Mouse (Mus musculus) neural tube, embryonic 13.5 days (tissue): ENCODE data around the gene Sinhcaf. TPM values are rescaled to one million over a fixed set of nuclear protein-coding genes. Genes with fewer than 3 reads are reported as not detected.

Experiments
- ATAC-seq: fragments of 200-750 bp; cut with Nextera tagmentation; 2 replicates; pipeline ENCODE4 v1.8.0; 2017; ENCODE audit warnings: low read depth, mild to moderate bottlenecking, moderate TSS enrichment, moderate library complexity
- H3K27ac ChIP-seq: fragments of 300-500 bp; sonication (generic); replicated peaks from 2 replicates; pipeline ENCODE4 v1.5.1; 2015; ENCODE audit warnings: moderate library complexity, mild to moderate bottlenecking, inconsistent platforms
- H3K27me3 ChIP-seq: fragments of 300-500 bp; sonication (generic); 2 replicates; pipeline ENCODE4 v1.6.1; 2015; ENCODE audit warnings: mild to moderate bottlenecking, inconsistent platforms
- H3K36me3 ChIP-seq: fragments of 300-500 bp; sonication (generic); 2 replicates; pipeline ENCODE4 v1.6.1; 2015; ENCODE audit warnings: mild to moderate bottlenecking, inconsistent platforms
- H3K4me1 ChIP-seq: fragments of 300-500 bp; sonication (generic); replicated peaks from 2 replicates; pipeline ENCODE4 v1.6.1; 2015; ENCODE audit warnings: inconsistent platforms
- H3K4me2 ChIP-seq: fragments of 300-500 bp; sonication (generic); 2 replicates; pipeline ENCODE4 v1.6.1; 2015; ENCODE audit warnings: inconsistent platforms, mild to moderate bottlenecking, moderate library complexity
- H3K4me3 ChIP-seq: fragments of 300-500 bp; sonication (generic); 2 replicates; pipeline ENCODE4 v1.5.1; 2015; ENCODE audit warnings: mild to moderate bottlenecking, inconsistent platforms
- H3K9ac ChIP-seq: fragments of 300-500 bp; sonication (generic); 2 replicates; pipeline ENCODE4 v1.6.1; 2015; ENCODE audit warnings: moderate library complexity, mild to moderate bottlenecking, inconsistent platforms
- H3K9me3 ChIP-seq: fragments of 300-500 bp; sonication (generic); 2 replicates; pipeline ENCODE4 v1.6.1; 2016; ENCODE audit warnings: inconsistent platforms
- WGBS: fragments of 180-500 bp; shearing (Covaris S2); methylation state at CpG from one replicate; pipeline ENCODE4 v1.1.7; 2015; 5-methylcytosine and 5-hydroxymethylcytosine counted together
- polyA plus RNA-seq: library from polyadenylated mRNA; unstranded; fragments of >200 nt; fragmentation: Nextera tagmentation; extraction: Ambion mirVana; gene quantifications from 2 replicates; pipeline ENCODE4 v1.2.1, GENCODE M21; 2015

The Sinhcaf gene
- polyA plus RNA-seq, 1 experiment from 2014 or later = 86.2 TPM

DNA sequence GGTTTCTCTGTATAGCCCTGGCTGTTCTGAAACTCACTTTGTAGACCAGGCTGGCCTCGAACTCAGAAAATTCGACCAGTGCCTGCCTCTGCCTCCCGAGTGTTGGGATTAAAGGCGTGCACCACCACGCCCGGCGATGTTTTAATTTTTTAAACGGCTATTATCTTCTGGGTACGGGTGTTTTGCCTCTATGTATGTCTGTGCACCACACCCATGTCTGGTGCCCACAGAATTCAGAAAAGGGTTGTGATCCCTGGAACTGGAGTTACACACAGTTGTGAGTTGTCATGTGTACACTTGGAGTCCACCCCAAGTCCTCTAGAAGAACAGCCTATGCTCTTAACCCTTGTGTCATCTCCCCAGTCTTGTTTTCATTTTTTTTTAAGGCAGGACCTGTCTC lies 39.3 kb downstream of the Sinhcaf start:
- Histone ChIP-seq H3K27me3 (no peaks in the 10 kb centered on the region), H3K4me2 (no peak overlapping the region), H3K36me3 (no peaks in the 10 kb centered on the region), H3K9me3 (no peaks in the 10 kb centered on the region), H3K27ac (no peak overlapping the region), H3K4me1 (no peaks in the 10 kb centered on the region), H3K9ac (no peak overlapping the region), H3K4me3 (no peak overlapping the region)
- ATAC-seq = no peak
- 94% methylated on average over 9 of the region's 9 CpGs for WGBS

DNA sequence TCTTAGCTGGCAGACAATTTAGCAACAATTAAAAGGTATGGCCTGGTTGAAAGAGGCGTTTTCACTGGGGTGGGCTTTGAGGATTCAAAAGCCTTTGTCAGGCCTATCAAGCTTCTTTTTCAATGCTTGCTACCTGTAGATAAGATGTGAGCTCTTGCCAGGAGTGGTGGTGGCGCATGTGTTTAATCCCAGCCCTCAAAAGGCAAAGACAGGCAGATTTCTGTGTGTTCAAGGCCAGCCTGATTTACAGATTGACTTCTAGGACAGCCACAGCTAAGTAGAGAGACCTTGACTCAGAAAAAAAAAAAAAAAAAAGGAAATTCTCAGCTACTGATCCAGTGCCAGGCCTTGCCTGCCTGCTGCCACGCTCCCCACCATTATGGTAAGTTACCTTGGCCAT lies 43.5 kb downstream of the Sinhcaf start:
- no peak overlapping the region for H3K9ac ChIP-seq
- no peak overlapping the region for H3K4me3 ChIP-seq
- H3K27ac ChIP-seq = no peak overlapping the region
- WGBS = 79% methylated on average over 3 of the region's 3 CpGs
- H3K4me1 ChIP-seq = no peaks in the 10 kb centered on the region
- no peaks in the 10 kb centered on the region for H3K9me3 ChIP-seq
- ATAC-seq = no peak
- H3K36me3 ChIP-seq = no peaks in the 10 kb centered on the region
- no peaks in the 10 kb centered on the region for H3K27me3 ChIP-seq
- H3K4me2 ChIP-seq = no peak overlapping the region

DNA sequence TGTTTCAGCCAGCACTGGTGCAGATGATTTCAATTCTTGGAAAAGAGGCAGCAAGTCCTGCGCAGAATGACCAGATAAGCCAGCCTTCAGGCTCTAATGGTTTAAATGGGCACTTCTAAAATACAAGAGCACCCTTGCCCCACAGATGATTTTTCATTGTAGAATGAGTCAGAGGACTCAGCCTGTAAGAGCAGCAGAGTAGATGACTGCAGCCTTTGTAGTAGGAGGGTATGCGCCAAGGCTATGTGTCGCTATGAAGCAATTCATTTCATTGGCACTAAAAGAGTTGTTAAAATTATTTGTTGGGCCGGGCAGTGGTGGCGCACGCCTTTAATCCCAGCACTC lies 49.8 kb downstream of the Sinhcaf start:
- ATAC-seq = peak; percentile 57
- peak overlapping the region; percentile 87 for H3K4me2 ChIP-seq
- H3K9me3 ChIP-seq = no peaks in the 10 kb centered on the region
- peaks cover 10% of the 10 kb centered on the region for H3K4me1 ChIP-seq
- H3K9ac ChIP-seq = peak overlapping the region; percentile 78
- H3K27ac ChIP-seq = peak overlapping the region; percentile 94
- no peaks in the 10 kb centered on the region for H3K27me3 ChIP-seq
- H3K36me3 ChIP-seq = no peaks in the 10 kb centered on the region
- H3K4me3 ChIP-seq = peak overlapping the region; percentile 70
- 56% methylated on average over 6 of the region's 6 CpGs for WGBS

- ATAC-seq = peak; percentile 100
- H3K4me2 ChIP-seq = peak within 1 kb of the TSS; percentile 87
- peak within 1 kb of the TSS; percentile 78 for H3K9ac ChIP-seq
- H3K27me3 ChIP-seq = no peaks in the 10 kb centered on the region
- peak within 1 kb of the TSS; percentile 94 for H3K27ac ChIP-seq
- peak within 1 kb of the TSS; percentile 70 for H3K4me3 ChIP-seq
- WGBS = under 1% methylated on average over 65 of the region's 65 CpGs
- H3K36me3 ChIP-seq = no peaks in the 10 kb centered on the region
- H3K4me1 ChIP-seq = peaks cover 10% of the 10 kb centered on the region
- H3K9me3 ChIP-seq = no peaks in the 10 kb centered on the region
Measured at GRCm38 (mm10) chr6:148895773-148896506, 50.3 kb downstream of the Sinhcaf start, which contains the start of gene Caprin2. Caprin2 (minus strand) TSS chr6:148896237.

GRCm38 (mm10) chr6:148894888-148895772 lies 51.1 kb downstream of the Sinhcaf start:
- Histone ChIP-seq H3K27ac (peak overlapping the region; percentile 94), H3K9me3 (no peaks in the 10 kb centered on the region), H3K4me2 (peak overlapping the region; percentile 87), H3K36me3 (no peaks in the 10 kb centered on the region), H3K27me3 (no peaks in the 10 kb centered on the region), H3K4me1 (peaks cover 10% of the 10 kb centered on the region), H3K4me3 (peak overlapping the region; percentile 70), H3K9ac (peak overlapping the region; percentile 76)
- no peak for ATAC-seq
- WGBS = 15% methylated on average over 18 of the region's 18 CpGs

DNA sequence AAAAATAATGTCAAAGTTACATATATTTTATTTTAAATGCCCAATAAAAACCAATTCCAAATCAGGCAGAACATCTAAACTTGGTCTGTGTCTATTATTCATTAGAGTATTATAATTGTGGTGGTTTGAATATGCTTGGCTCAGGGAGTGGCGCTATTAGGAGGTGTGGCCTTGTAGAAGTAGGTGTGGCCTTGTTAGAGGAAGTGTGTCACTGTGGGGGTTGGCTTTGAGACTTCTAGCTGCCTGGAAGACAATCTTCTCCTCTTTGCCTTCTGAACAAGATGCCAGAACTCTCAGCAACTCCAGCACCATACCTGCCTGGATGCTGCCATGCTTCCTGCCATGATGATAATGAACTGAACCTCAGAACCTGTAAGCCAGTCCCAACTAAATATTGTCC lies 72.4 kb downstream of the Sinhcaf start:
- Histone ChIP-seq H3K9me3 (no peaks in the 10 kb centered on the region), H3K4me3 (no peak overlapping the region), H3K4me2 (no peak overlapping the region), H3K4me1 (no peaks in the 10 kb centered on the region), H3K27ac (no peak overlapping the region), H3K36me3 (peaks cover 7% of the 10 kb centered on the region), H3K27me3 (no peaks in the 10 kb centered on the region), H3K9ac (no peak overlapping the region)
- no peak for ATAC-seq
- 100% methylated on average over 1 of the region's 1 CpGs for WGBS

Other genes starting within 250 kb of the Sinhcaf start
- gene Ipo8, start 115.0 kb downstream of the Sinhcaf start, polyA plus RNA-seq = 17.6 and 18.6 TPM in 2 replicates
- gene Caprin2, start 50.2 kb downstream of the Sinhcaf start, polyA plus RNA-seq = 14.2 and 14.7 TPM in 2 replicates
- gene Dennd5b, start 155.2 kb upstream of the Sinhcaf start, polyA plus RNA-seq = 14.3 and 14.7 TPM in 2 replicates
- gene Gm10203, start 183.7 kb upstream of the Sinhcaf start, polyA plus RNA-seq = not detected in 2 replicates
- 6.4 and 6.6 TPM in 2 replicates for gene Etfbkmt, start 193.4 kb upstream of the Sinhcaf start, polyA plus RNA-seq
- 114 and 120 TPM in 2 replicates for gene Amn1, start 242.2 kb upstream of the Sinhcaf start, polyA plus RNA-seq